Mouse (Mus musculus): Measurements from ENCODE around the gene Slc7a14.

DNA sequence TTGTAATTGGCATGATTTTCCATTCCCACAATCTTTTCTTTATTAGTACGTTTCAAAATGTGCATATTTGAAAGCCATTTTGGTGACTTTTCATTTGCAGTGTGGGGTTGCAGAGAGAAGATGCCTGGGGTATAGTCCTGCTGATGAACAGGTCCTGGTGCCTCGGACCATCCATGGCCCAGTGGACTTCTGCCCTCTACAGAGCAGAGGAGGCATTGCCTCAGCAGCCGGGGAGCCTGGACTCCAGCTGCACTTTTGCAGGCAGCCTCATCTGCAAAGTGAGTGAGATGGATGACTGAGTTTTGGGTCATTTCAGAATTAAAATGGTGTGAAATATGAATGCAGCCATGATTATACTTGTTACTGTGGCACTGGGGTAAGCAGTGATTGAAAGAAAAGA lies 72.2 kb downstream of the Slc7a14 start:
- TF ChIP-seq ZC3H11A (IDR thresholded peaks at IDR 0.05; ENCODE audit: low read depth, low read length) (no peak), ZMIZ1 (IDR thresholded peaks at IDR 0.05; ENCODE audit: low read depth, low read length) (no peak), MAX (IDR thresholded peaks at IDR 0.05; ENCODE audit: low read length) (no peak), SIN3A (IDR thresholded peaks at IDR 0.05; ENCODE audit: low read length) (no peak), CTCF (IDR thresholded peaks at IDR 0.05 in 2 of 3, conservative IDR thresholded peaks at IDR 0.05 in 1 of 3; ENCODE audit: control insufficient read depth in 1 of 3, insufficient read depth in 1 of 3, low read depth in 2 of 3, low read length in 3 of 3, poor library complexity in 1 of 3, severe bottlenecking in 1 of 3) (no peak; a peak in 1 of 6 replicates), MYC (IDR thresholded peaks at IDR 0.05; ENCODE audit: low read depth, low read length) (no peak), EP300 (IDR thresholded peaks at IDR 0.05; ENCODE audit: low read depth in 1 of 2, low read length in 2 of 2) (no peak), POLR2AphosphoS2 (IDR thresholded peaks at IDR 0.05; ENCODE audit: low read length) (no peak), USF1 (IDR thresholded peaks at IDR 0.05; ENCODE audit: low read depth, low read length) (no peak), RAD21 (IDR thresholded peaks at IDR 0.05; ENCODE audit: low read depth, low read length) (no peak)
